Mouse (Mus musculus) kidney, adult 9 months (tissue): ENCODE measurements around the gene Prex1.
"Not testable (repeated sequence)": the region's sequence is repeated elsewhere in the genome, so short reads cannot be mapped to it uniquely, and the experiment has no call there.

ENCODE experiments used
- DNase-seq: peaks from one replicate; pipeline ENCODE4 v3.0.0; 2022

Prex1 gene

DNA sequence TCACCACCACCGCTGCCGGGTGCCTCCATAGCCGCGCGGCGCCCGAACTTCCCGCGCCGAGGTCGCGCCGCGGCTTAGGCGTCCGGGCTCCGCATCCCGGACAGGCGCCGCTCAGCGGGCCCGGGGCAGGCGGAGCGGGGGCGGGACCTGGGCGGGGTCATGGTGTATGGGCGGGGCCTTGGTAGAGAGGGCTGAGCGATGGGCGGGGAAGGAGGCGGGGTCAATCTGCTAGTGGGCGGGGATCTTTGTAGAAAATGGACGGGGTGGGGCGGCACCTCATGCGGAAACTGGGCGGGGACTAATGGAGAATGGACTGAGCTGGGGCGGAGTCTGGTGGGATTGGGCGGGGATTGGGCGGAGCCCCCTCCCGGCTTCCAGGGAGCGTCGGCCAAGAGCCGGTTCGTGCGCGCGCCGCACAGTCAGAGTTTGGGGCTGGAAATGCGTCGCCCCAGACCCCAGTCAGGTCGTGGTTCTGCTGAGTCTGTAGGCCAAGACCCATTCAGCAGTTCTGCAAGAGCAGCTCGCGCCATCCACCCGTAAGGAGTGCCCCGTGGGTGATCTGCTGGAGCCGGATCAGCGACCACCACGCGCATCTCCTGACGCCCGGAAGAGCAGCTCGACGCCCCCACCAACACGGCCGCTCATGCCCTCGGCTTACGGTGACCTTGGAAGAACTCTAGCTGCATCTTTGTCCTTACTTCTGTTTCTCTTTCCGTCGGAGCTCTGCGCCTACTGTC is at the start of gene Prex1:
Gene Prex1 (minus strand): TSS at position 143 of the 737 bp plus-strand sequence.
- peak; percentile 98 for DNase-seq

DNA sequence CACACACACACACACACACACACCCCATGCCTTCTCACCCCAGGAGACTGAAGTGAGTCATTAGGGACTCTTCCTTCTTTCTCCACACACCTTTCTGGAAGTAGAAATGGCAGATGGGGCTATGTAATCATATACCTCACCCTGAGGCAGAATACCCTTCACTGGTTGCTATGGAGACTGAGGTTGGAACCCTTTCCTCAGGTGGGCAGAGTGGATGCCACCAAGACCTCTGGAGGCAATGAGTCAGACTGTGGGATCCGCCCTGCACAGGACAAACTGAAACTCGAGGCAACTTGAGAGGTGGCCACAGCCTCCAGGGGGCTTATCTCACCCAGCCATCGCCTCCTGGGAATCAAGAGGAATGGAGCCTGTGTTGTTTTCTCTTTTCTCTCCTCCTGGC is 44.3 kb upstream of the Prex1 start:
- DNase-seq, result no peak

DNA sequence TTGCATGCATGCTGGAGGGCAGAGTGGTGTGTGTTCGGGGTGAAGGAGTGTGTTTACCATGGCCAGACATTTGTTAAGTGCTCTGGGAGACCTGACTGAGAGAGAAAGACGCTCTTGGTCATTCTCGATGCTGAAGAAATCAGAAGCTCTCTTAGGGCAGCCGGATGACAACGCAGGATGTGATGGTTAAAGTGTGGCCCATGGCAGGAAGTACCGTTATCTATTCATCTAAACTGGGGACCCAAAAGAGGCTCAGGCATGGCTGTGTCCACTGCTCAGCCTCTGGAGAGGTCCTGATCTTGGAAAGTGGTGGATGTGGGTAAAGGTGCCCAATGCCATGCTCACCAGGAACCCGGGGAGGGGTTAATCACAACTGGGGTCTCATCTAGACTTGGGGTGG is 41.1 kb upstream of the Prex1 start:
- no peak for DNase-seq

DNA sequence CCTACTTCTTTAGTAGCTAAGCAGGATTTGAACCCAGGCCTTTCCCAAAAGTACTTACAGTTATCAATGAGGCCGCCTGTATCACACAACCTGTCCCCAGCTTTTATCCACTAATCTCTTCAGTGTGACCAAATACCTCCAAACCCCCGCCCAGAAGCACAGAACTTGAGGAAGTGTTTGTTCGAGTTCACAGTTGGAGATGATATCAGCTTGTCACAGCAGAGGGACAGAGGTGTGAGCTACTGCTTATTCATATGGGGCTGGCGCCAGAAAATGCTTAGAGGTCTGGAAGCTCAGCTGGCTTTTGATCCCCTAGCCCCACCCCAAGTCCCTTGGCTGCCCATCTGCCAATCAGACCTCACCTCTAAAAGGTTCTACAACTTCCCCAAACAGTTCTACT is 40.6 kb upstream of the Prex1 start:
- no peak for DNase-seq

DNA sequence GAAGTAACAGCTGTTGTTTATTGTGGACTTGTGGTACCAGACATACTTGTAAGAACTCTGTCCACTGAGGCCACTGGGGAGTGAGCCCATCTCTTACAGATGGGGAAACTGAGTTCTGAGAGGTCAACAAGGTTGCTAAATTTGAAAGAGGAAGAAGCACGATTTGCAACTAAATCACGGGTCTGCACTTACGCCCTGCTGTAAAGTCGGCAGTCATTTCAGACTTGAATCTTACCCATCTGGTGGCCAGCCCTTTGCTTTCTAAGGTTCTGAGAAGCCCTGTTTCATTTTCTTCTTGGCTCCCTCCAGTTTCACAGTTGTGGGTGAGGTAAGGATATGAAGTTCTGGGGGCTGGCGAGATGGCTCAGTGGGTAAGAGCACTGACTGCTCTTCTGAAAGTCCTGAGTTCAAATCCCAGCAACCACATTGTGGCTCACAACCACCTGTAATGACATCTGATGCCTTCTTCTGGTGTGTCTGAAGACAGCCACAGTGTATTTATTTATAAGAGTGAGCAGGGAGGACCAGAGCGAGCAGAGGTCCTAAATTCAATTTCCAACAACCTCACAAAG is 37.1 kb upstream of the Prex1 start:
- no peak for DNase-seq

DNA sequence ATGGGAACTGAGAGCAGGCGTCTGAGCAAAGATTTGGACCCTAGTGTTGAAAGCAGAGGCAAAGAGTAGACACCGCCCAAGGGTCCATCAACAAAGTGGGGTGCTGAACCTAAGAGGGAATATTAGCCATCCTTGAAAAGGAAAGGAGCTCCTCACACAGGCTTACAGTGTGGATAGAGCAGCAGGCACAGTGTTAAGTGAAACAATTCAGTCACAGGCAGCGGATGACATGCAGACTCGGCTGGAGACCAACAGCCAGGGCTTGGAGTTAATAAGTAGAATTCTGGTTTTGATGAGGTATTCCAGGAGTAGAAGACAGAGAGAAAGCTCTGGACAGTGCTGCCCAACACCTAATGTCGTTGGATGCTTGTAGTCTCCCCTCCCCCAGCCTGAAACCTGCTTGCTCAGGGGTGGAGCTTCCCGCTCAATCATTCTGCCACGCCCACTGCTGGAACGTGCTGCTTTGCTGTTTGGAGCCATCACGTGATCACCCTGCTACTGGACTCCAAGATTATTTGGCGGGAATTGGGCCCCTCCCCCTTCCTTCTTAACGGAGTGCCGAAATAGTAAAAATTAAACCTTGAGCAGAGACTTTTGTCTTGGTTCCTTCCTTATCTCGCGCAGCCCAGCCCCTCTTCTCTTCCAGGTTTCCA is 32.8 kb upstream of the Prex1 start:
- peak; percentile 43 for DNase-seq

DNA sequence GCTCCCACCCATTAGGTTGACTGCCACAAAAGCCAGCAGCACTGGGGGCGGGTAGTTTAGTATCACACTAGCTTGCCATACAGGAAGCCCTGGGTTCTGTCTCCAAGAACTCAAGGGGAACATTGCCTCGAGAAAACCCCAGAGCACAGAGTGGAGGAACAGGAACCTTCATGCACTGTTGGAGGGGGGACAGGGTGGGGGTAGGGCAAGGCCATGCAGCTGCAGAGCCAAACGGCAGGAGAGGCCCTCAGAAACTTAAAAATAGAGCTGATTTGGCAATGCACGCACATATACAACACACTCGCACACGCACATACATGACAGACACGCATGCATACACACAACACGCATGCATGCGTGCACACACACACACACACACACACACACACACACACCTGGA is 32.2 kb upstream of the Prex1 start:
- no peak for DNase-seq

DNA sequence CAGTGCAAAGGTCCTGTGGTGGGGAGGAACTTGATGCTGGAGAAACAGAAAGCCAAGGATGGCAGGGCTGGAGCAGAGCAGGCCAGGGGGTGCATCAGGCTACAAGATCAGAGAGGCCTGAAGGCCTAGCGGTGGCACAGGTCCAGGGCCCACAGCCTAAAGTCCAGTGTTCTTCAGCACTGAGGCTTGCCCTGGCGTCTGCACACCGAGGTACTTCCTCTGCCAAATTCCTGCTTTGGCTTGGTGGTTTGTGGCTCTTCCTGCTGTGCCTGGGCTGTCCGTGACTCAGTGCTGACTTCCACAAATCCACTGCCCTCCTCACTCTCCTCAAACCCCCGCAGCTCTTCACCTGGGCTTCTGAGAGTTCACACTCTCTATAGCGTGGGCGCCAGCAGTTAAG is 30.8 kb upstream of the Prex1 start:
- peak; percentile 69 for DNase-seq

DNA sequence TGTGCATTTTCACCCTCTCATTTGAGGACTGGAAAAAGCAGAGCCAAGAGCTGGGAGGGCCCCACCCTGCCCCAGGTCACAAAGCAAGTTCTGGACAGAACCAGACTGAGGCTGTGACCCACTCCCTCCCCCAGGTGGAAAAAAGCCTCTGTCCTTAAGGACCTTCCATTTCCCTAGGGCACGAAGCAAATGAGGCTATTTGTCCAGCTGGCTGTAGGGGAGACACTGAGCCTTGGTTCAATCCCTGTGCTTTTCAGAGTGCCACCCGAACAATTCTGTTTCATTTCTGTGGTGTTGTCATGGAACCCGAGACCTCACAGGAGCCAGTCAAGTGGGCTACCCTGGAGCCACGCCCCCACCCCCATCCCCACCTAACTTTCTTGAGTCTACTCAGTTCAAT is 29.9 kb upstream of the Prex1 start:
- DNase-seq, result no peak

DNA sequence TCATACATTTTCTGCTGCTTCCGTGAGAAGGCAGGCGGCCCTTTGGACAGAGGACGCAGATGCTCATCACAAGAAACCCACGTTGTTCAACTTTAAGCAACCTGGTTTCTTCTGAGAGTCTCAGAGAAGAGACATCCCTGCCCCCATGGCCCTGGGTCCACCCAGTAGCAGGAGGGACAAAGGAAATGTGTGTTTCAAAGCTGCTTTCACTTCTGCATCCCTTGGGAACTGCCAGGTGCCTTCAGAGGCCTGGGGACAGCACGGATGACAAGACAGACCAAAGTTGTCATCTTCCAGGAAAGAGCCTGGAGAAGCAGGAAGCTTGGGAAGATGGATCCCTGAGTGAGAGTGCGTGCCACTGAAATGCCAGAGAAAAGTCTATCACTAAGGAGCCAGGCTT is 27.8 kb upstream of the Prex1 start:
- no peak for DNase-seq

DNA sequence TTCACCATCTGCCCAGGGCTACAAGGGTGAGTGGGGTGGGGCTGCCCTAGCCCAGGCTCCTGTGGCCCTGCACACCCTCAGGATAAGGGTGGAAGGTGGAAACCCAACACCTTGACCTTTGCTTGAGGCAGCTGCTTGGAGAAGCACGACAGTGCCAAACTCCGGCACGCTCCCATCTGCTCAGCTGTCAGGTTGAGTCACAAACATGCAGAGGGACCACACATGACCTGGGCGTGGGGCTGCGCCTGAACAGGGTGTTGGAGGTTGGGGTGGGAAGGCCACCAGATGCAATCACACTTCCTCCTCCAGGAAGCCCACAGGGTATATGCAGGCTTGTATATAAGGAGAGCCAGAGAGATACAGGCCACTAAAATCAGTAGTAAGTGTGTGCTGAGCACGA is 26.8 kb upstream of the Prex1 start:
- no peak for DNase-seq

DNA sequence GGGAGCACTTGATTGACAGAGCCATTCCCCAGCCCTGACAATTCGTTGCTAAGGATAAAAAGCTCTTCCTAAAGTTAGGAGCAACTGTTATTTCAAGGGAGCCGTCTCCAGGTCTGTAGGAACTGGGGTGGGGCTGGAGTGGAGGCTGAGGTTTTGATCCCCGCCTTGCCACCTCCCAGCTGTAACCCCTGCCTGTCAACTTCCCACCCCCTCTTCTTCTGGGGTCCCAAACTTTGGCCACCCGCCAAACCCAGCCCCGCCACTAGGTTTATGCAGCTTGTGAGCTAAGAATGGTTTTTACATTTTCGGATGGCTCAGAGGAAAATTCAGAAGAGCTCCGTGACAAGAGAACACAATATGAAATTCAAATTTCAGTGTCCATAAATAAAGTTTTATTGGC is 23.7 kb upstream of the Prex1 start:
- DNase-seq, result no peak

DNA sequence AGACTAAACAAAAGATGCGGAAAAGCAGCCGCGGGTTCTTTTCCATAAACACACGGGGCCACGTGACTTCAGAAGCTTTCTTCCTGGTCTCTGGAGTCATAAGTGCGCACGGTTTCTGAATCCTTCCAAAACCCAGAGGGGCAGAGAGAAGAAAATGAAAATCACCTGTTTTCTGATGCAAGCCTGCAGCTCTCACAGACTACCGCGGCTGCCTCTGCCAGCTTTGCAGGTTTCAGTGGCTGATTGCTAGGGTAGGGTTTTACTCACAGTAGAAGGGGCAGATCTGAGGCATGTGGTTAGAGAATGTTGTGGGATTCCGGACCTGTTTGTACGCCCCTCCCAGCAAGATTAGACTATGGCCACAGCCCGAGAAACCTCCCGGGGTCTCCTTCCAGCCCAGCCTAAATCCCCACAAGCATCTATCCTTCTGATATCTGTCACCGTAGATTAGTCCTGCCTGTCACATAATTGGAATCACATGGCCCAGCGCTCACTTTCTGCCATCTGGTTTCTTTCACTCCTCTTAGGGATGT is 21.9 kb upstream of the Prex1 start:
- DNase-seq, result no peak

DNA sequence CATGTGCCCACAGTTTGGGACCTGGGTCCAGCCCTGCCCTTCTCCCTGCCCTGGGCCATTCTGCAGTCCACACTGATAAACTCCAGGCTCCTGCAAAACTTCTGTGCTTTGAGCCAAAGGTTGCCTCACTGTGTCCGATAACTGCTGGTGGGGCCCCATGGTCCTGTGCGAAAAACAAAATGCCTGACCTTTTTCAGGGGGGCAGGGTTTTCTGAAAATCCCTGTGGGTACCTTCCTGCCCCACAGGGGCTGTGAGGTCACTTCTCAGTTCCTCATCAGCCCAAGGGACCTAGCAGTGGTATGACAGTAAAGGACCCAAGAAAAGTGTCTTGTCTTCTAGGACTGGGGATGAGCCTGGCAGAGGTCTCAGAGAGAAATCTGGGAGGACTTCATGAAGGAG is 19.2 kb upstream of the Prex1 start:
- DNase-seq, result no peak

DNA sequence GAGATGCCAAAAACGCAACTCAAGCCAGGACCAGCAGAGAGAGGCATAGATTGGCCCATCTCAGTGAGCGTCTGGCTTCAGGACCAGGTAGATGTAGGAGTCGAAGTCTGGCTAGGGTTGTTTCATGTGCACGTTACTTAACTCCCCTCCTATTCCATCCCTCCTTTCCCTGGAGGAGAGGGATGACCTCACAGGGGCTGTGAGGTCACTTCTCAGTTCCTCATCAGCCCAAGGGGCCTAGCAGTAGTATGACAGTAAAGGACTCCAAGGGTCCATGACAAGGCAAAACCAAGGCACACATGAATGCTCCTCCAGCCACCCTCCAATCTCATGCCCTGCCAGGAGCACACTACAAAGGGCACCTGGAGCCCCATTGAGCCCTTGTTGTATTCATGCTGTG is 18.5 kb upstream of the Prex1 start:
- no peak for DNase-seq

DNA sequence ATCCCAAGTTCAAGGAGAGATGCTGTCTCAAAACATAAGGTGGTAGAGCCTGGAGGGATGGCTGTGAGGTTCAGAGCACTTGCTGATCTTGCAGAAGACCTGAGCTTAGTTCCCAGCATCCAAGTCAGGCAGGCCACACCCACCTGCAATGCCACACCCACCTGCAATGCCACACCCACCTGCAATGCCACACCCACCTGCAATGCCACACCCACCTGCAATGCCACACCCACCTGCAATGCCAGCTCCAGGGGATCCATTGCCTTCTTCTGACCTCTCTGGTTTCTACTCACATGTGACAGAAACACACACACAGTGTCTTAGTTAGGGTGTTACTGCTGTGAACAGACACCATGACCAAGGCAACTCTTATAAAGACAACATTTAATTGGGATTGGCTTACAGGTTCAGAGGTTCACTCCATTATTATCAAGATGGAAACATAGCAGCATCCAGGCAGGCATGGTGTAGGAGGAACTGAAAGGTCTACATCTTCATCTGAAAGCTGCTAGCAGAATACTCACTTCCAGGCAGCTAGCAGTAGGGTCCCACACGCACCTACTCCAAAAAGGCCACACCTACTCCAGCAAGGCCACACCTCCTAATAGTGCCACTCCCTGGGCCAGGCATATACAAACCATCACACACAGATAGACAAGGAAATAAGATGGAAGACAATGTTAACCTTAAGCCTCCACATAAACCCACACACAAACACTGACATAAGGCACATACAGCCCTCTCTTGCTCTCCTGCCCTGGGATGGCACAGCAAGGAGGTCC is 17.7 kb upstream of the Prex1 start:
- DNase-seq, result not testable (repeated sequence)

DNA sequence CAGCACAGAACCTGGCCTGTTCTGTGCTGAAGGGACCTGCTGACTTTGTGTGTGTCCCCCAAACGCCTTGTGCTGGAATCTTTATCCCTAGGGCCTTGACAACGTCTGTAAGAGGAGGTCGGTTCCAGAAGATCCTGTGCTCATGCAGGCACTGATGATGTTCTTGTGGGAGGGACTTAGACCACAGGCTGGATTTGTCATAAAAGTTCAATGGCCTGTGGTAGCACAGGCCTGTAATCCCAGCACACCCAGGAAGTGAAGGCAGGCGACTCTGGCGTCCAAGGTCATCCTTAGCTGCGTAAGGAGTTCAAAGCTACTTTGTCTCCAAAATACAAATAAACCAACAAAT is 16.9 kb upstream of the Prex1 start:
- DNase-seq, result no peak

DNA sequence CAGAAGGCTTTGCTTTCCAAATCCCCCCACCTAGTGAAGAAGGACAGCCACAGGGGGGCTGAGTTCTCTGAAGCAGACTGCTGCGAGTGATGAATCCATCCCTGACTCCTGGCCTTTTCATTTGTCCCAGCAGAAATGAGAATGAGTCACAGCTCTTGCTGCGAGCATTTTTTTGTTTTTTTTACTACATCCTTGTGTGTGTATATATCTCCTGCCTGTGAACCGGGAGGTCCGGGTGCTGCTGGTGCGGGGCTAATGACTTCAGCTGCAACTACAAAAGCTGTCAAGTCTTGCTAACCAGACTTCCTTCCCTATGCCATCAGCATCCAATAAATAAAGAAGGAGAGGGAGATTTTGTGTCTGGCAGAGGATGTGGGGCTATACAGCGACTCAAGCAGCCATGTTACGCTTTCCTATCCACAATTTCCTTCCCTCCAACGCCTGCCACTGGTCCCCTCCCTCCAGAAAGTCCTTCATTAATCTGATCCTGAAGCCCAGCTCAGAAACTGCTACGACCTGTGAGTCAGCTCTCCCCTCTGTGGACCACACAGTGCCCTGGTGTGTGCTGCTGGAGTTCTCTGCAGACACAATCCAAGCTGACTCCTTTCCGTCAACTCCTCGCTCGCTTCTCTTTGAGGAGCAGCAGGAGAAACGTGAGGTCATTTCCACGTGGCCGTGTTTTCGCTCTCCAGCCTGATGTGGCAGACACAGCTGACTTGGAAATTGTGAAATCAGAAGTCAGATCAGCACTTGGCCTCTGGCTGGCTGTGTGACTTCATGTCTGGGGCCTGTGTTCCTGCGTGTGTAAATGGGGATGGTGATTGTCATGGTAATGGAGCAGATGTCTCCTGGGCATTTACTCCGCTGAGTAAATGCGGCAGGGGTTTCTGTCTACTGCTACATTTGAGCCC is 16.3 kb upstream of the Prex1 start:
- DNase-seq, result peak; percentile 25

DNA sequence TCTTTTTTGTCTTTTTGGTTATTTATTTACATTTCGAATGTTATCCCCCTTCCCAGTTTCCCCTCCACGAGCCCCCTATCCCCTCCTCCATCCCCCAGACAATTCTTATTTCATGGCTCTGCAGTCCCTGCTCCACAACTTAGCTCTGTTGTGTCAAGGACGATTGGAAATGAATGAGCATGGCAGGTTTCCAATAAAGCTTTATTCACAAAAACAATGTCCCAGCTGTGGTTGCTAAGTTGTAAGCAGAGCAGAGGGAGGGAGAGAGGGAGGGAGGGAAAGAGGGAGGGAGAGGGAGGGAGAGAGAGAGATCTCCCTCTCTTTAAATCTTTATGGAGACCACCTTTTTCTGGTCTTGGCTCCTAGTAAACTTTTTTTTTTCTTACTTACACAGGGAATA is 15.4 kb upstream of the Prex1 start:
- DNase-seq, result no peak

DNA sequence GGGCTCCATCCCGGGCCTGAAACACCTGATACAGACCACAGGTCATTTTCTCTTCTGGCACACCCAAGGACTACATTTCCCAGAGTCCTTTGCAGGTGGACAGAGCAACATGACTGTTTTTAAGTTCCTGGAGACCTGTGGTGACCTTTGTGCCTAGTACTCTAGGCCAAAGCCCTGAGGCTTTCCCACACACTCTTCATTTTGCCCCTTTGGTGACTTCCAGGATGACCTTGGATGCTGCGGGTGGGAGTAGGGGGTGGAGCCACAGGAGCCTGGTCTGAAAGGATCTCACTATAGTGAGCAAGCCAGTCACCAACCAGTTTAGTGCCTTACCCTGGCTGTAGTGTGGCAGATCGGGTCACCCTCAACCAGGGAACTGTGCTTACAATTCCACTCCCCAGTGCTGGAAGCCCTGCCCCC is 14.6 kb upstream of the Prex1 start:
- peak; percentile 33 for DNase-seq

DNA sequence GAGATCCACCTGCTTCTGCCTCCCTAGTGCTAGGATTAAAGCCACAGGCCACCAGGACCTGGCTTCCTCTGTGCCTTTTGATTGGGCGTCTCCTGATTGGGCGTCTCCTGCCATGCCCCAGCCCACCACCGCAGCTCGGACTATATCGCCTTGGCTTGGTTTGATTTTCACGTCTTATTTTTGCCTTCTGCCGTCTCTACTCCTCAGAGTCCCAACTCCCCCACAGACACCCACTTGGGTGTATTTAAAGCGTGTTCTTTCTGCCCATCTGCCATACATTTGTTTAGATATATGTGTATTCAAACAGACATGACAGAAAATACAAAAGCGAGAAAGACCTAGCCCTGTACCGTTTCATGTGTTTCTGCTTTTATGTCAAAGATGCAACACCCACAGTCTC is 14.2 kb upstream of the Prex1 start:
- DNase-seq, result no peak

DNA sequence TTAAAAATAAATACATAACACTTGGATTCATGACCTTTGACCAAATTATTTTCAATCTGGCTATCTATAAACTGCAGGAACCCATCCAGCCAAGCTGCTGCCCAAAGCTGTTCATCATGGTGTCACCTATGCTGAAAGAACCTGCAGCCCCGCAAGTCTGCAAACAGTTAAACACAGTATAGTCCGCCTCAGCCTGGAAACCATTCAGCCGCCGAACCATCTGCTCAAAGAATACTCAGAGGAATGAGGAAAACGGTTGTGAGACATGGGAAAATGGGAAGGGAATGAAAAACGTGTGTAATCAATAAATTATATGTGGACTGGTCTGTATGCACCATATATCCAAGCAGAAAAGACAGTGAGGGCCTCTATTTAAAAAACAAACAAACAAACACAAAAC is 13.3 kb upstream of the Prex1 start:
- no peak for DNase-seq
